Mouse (Mus musculus) embryonic facial prominence, embryonic 12.5 days (tissue): Measurements from ENCODE around the gene Pik3ap1. TPM values are rescaled to one million over a fixed set of nuclear protein-coding genes. Genes with fewer than 3 reads are reported as not detected.
A peak's percentile ranks its signal among the peaks of the same experiment; 100 is the strongest.
"Not testable (repeated sequence)": the region's sequence is repeated elsewhere in the genome, so short reads cannot be mapped to it uniquely, and the experiment has no call there.

Experiments used
- ATAC-seq: fragments of 200-750 bp; cut with Nextera tagmentation; 2 replicates; pipeline ENCODE4 v1.8.0; 2017; ENCODE audit not compliant: insufficient number of reproducible peaks, insufficient read depth, low FRiP score, low TSS enrichment
- H3K27ac ChIP-seq: fragments of 300-500 bp; sonication (generic); 2 replicates; pipeline ENCODE4 v1.5.1; 2016; ENCODE audit warnings: mild to moderate bottlenecking
- H3K27me3 ChIP-seq: fragments of 300-500 bp; sonication (generic); 2 replicates; pipeline ENCODE4 v1.6.1; 2016; ENCODE audit warnings: mild to moderate bottlenecking, moderate library complexity
- H3K36me3 ChIP-seq: fragments of 300-500 bp; sonication (generic); 2 replicates; pipeline ENCODE4 v1.6.1; 2016; ENCODE audit warnings: mild to moderate bottlenecking
- H3K4me1 ChIP-seq: fragments of 300-500 bp; sonication (generic); 2 replicates; pipeline ENCODE4 v1.6.1; 2016
- H3K4me2 ChIP-seq: fragments of 300-500 bp; sonication (generic); replicated peaks from 2 replicates; pipeline ENCODE4 v1.6.1; 2016; ENCODE audit warnings: mild to moderate bottlenecking, moderate library complexity
- H3K4me3 ChIP-seq: fragments of 300-500 bp; sonication (generic); 2 replicates; pipeline ENCODE4 v1.5.1; 2016; ENCODE audit warnings: mild to moderate bottlenecking
- H3K9ac ChIP-seq: fragments of 300-500 bp; sonication (generic); 2 replicates; pipeline ENCODE4 v1.6.1; 2016; ENCODE audit warnings: mild to moderate bottlenecking, moderate library complexity
- H3K9me3 ChIP-seq: fragments of 300-500 bp; sonication (generic); 2 replicates; pipeline ENCODE4 v1.6.1; 2016; ENCODE audit warnings: mild to moderate bottlenecking, moderate library complexity
- WGBS: fragments of 180-500 bp; shearing (Covaris S2); methylation state at CpG from one replicate; pipeline ENCODE4 v1.1.7; 2016; 5-methylcytosine and 5-hydroxymethylcytosine counted together
- polyA plus RNA-seq: library from polyadenylated mRNA; unstranded; fragments of >200 nt; fragmentation: Nextera tagmentation; extraction: Ambion mirVana; gene quantifications from 2 replicates; pipeline ENCODE4 v1.2.1, GENCODE M21; 2016

Gene Pik3ap1
- polyA plus RNA-seq = 2.9 and 3.8 TPM in 2 replicates

DNA sequence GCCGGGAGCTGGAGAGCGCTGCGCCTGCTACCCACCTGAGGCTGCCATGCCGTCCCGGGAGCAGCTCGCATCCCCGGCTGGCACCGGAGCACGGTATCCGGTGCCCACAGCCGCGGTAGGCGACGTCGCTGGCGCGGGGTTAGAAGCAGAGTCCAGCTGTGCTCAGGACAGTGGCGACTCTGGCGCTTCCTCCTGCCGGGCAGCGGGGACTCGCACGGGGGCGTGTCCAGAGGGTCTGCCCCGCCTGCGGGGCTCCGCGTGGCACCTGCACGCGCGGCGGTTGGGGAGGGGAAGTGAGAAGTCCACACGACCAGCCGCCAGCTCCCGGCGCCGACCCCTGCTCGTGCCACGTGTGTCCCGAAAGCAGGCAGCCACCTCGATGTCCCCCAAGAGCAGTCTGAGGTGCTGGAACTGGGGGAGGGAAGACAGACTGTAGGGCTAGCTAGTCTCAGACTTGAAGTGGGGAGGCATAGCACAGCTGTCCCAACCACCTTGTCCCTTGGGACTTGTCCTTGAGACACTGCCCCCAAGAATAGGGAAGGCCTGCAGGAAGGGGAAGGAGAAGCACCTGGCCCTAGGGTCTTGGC lies at the start of gene Pik3ap1:
Gene Pik3ap1, minus strand, starts transcription at position 181 of the 587 bp plus-strand sequence.
- under 1% methylated on average over 41 of the region's 41 CpGs for WGBS

DNA sequence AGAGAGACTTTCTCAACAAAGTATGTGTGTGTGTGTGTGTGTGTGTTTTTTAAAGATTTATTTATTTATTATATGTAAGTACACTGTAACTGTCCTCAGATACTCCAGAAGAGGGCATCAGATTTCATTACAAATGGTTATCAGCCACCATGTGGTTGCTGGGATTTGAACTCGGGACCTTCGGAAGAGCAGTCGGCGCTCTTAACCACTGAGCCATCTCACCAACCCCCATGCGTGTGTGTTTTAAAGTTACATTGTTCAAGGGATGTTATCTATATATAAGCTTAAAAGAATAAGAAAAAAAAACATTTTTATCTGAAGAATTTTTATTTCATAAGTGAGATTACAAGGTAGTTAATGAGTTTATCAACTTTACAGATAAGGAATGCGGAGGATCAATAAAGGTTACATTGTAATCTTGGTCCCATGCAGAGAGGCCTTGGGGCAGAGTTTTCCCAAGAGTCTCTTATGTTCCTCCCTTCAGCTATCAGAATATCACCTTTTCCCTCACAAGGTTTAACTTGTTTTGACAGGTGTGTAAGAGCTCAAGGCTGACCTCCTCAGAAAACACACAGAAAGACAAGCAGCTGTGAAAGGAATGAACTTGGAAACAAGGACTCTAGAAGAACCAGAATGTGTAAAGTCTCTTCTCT lies 46.7 kb upstream of the Pik3ap1 start:
- H3K9ac ChIP-seq, H3K9me3 ChIP-seq, H3K27me3 ChIP-seq, H3K36me3 ChIP-seq, H3K4me3 ChIP-seq, H3K27ac ChIP-seq, H3K4me1 ChIP-seq, ATAC-seq, H3K4me2 ChIP-seq: not testable (repeated sequence)
- no CpG with 5 or more reads among the region's 6 CpGs for WGBS

More for the DNA sequence above, at the start of gene Pik3ap1:
- H3K9me3 ChIP-seq = no peaks in the 10 kb centered on the region
- peaks cover 7% of the 10 kb centered on the region; the same call in 1 of the 2 replicates for H3K4me1 ChIP-seq
- H3K4me2 ChIP-seq = peak within 1 kb of the TSS; percentile 98
- H3K27ac ChIP-seq = no peak within 1 kb of the TSS
- H3K27me3 ChIP-seq = peaks cover 8% of the 10 kb centered on the region; the same call in 1 of the 2 replicates
- H3K9ac ChIP-seq = peak within 1 kb of the TSS; percentile 45
- no peak for ATAC-seq
- no peaks in the 10 kb centered on the region for H3K36me3 ChIP-seq
- peak within 1 kb of the TSS; percentile 53 for H3K4me3 ChIP-seq

DNA sequence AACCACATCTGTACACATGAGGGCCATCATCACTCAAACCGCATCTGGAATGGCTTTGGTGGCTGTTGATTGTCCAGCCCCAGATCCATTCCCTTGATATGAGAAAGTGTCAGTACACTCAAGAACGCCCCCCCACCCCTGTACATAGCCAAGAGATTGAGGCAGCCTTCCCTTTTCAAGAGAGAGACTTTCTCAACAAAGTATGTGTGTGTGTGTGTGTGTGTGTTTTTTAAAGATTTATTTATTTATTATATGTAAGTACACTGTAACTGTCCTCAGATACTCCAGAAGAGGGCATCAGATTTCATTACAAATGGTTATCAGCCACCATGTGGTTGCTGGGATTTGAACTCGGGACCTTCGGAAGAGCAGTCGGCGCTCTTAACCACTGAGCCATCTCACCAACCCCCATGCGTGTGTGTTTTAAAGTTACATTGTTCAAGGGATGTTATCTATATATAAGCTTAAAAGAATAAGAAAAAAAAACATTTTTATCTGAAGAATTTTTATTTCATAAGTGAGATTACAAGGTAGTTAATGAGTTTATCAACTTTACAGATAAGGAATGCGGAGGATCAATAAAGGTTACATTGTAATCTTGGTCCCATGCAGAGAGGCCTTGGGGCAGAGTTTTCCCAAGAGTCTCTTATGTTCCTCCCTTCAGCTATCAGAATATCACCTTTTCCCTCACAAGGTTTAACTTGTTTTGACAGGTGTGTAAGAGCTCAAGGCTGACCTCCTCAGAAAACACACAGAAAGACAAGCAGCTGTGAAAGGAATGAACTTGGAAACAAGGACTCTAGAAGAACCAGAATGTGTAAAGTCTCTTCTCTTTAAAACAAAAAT lies 41.2 kb upstream of the Pik3ap1 start:
- H3K4me2 ChIP-seq, H3K4me3 ChIP-seq, ATAC-seq, H3K27me3 ChIP-seq, H3K9ac ChIP-seq, H3K27ac ChIP-seq, H3K9me3 ChIP-seq, H3K36me3 ChIP-seq, H3K4me1 ChIP-seq: not testable (repeated sequence)
- no CpG with 5 or more reads among the region's 8 CpGs for WGBS

DNA sequence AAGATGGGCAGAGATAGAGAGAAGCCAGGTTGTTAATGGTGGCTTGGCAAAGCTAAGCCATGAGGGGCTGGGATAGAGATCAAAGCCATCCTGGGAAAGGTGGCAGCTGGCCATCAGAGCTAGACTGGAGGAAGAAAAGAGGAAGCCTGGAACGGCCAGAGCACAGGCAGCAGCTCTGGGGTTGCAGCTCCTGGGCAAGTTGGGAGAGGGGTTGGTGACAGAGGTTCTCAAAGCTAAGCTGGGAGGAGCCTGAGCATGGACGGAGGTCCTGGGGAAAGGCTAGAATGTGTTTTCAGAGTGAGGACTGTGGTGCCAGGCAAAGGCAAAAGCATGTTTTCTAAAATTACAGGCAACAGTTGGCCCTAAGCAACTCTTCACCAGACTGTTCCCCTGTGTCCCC lies 36.4 kb upstream of the Pik3ap1 start:
- no peaks in the 10 kb centered on the region for H3K4me1 ChIP-seq
- 58% methylated on average over 2 of the region's 2 CpGs for WGBS

DNA sequence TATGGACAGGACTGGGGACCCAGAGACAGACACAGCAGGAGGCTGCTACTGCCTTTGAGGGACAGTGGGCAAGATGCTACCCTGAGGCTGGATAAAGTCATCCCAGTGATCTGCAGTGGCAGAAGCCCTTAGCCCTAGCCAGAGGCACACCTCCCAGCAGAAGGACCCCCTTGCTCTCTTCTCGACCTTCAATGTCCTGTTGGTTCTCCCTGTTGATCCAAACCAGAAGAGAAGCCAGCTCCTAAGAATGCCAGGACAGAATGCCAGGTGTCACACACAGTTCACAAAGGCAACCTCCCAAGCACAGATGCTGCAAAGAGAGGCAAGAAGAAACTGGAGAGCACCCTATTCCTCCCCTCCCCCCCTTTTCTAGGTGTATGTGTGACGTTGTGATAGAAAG lies 33.9 kb upstream of the Pik3ap1 start:
- Histone ChIP-seq H3K9me3 (no peaks in the 10 kb centered on the region), H3K36me3 (no peaks in the 10 kb centered on the region), H3K4me1 (no peaks in the 10 kb centered on the region), H3K4me2 (no peak overlapping the region), H3K4me3 (no peak overlapping the region), H3K27me3 (no peaks in the 10 kb centered on the region), H3K9ac (no peak overlapping the region), H3K27ac (no peak overlapping the region)
- WGBS = 82% methylated on average over 2 of the region's 2 CpGs
- no peak for ATAC-seq

More for the DNA sequence above, 36.4 kb upstream of the Pik3ap1 start:
- Histone ChIP-seq H3K4me3 (no peak overlapping the region), H3K27me3 (no peaks in the 10 kb centered on the region), H3K36me3 (no peaks in the 10 kb centered on the region), H3K9me3 (no peaks in the 10 kb centered on the region), H3K4me2 (no peak overlapping the region), H3K27ac (no peak overlapping the region), H3K9ac (no peak overlapping the region)
- ATAC-seq = no peak

DNA sequence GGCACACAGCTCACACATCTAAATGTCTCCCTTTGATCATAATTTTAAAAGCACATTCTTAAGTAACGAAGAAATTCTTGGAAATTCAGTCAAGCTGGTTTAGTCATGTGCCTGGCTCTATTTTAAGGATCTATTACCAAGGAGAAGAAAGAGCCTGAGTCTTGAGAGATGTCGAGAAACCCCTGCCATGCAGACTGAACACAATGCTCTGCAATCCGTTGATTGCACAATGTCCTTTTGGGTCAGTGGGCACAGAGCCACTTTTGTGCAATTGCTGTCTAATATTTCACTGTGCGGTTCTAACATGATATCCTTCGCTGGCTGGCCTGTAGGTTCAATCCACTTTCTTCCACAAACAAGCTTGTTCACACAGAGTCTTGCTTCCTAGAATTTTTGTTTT lies 33.1 kb upstream of the Pik3ap1 start:
- Histone ChIP-seq H3K4me3 (no peak overlapping the region), H3K9ac (no peak overlapping the region), H3K27me3 (no peaks in the 10 kb centered on the region), H3K4me2 (no peak overlapping the region), H3K9me3 (no peaks in the 10 kb centered on the region), H3K4me1 (no peaks in the 10 kb centered on the region), H3K27ac (no peak overlapping the region), H3K36me3 (no peaks in the 10 kb centered on the region)
- no peak for ATAC-seq
- 62% methylated on average over 5 of the region's 5 CpGs for WGBS

DNA sequence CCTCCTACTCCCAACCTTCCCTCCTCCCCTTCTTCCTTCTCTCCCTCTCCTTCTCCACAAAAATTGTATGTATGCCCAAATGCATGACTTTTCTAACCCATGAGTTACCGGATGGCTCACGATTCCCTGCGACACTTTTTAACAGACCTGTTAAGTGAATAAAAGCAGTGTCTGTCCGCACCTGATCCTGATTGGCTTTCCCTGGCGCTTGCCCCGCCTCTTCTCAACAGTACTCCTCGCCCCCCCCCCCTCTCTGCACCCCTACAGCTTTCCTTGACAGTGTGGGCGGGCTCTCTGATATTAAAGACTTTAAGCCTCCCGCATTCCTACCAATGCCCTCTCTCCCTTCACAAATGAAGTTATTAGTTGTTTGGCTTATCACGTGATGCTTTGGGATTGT lies 31.3 kb upstream of the Pik3ap1 start:
- Histone ChIP-seq H3K4me3 (no peak overlapping the region), H3K27ac (no peak overlapping the region), H3K36me3 (no peaks in the 10 kb centered on the region), H3K27me3 (no peaks in the 10 kb centered on the region), H3K4me1 (no peaks in the 10 kb centered on the region), H3K4me2 (no peak overlapping the region), H3K9ac (no peak overlapping the region), H3K9me3 (0 out of 2 replicates have a peak, but pooled peaks cover 2% of the 10 kb centered on the region)
- WGBS = 36% methylated on average over 10 of the region's 10 CpGs
- no peak for ATAC-seq

DNA sequence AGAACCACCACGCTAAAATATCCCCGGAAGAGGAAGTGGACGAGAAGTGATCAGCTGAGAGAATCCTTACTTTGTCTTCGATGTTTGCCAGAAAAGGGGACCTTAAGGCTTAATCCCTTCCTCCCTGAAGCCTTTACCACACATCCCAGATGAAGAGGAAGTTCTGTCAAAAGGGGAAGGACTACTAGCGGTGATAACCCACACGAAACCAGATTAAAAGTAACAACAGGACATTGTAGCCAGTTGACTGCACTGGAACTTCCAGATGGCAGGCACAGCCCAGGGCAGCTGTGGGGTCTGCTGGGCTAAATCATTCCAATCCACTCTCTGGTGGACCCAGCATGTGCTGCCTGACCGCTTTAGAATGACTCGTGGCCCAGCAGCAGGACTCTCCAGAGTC lies 17.7 kb upstream of the Pik3ap1 start:
- no peaks in the 10 kb centered on the region for H3K4me1 ChIP-seq
- no peak for ATAC-seq
- no peaks in the 10 kb centered on the region for H3K36me3 ChIP-seq
- WGBS = 74% methylated on average over 8 of the region's 8 CpGs
- H3K27me3 ChIP-seq = no peaks in the 10 kb centered on the region
- 0 out of 2 replicates have a peak, but pooled peaks cover 3% of the 10 kb centered on the region for H3K9me3 ChIP-seq
- no peak overlapping the region for H3K4me2 ChIP-seq
- H3K4me3 ChIP-seq = no peak overlapping the region
- H3K9ac ChIP-seq = no peak overlapping the region
- no peak overlapping the region for H3K27ac ChIP-seq

DNA sequence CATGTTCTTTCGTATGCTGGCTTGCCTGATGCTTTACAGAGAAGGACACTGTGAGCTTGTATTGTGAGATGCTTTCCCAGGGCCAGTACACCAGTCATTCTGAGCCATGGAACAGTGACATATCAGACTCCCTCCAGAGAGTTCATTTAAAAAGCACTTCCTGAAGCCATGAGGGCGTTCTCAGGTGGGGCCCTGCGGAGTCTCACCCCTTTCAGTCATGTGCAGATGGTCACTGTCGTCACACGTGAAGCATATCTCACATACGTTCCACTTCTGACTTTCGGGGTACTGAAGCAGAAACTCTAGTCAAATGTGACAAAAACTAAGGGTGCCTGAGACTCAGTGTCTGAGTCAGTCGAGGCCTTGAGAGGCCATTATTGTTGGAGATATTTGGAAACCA lies 6.0 kb upstream of the Pik3ap1 start:
- WGBS = 86% methylated on average over 8 of the region's 8 CpGs
- no peak for ATAC-seq
- no peaks in the 10 kb centered on the region for H3K36me3 ChIP-seq

DNA sequence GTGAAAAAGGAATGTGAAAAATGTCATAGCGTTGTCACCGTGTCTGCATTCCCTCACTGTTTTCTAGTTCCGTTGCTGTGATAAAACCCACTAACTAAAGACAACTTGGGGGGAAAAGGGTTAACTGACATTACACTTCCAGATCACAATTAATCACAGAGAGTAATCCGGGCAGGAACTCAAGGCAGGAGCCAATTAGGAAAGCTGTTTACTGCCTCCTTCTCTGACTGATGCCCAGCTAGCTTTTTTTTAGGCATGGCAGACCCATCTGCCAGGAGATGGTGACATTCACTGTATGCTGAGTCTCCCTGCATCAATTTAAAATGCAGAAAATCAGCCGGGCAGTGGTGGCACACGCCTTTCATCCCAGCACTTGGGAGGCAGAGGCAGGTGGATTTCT lies 4.4 kb upstream of the Pik3ap1 start:
- Histone ChIP-seq H3K9ac (no peak overlapping the region), H3K27ac (no peak overlapping the region), H3K9me3 (no peaks in the 10 kb centered on the region), H3K27me3 (peaks cover 8% of the 10 kb centered on the region; the same call in 1 of the 2 replicates), H3K4me3 (no peak overlapping the region), H3K4me1 (peaks cover 7% of the 10 kb centered on the region; the same call in 1 of the 2 replicates), H3K4me2 (no peak overlapping the region), H3K36me3 (no peaks in the 10 kb centered on the region)
- no peak for ATAC-seq
- 55% methylated on average over 6 of the region's 6 CpGs for WGBS

More for the DNA sequence above, 6.0 kb upstream of the Pik3ap1 start:
- Histone ChIP-seq H3K4me1 (no peaks in the 10 kb centered on the region), H3K27me3 (no peaks in the 10 kb centered on the region), H3K9ac (no peak overlapping the region), H3K4me3 (no peak overlapping the region), H3K27ac (no peak overlapping the region), H3K9me3 (no peaks in the 10 kb centered on the region), H3K4me2 (no peak overlapping the region)

DNA sequence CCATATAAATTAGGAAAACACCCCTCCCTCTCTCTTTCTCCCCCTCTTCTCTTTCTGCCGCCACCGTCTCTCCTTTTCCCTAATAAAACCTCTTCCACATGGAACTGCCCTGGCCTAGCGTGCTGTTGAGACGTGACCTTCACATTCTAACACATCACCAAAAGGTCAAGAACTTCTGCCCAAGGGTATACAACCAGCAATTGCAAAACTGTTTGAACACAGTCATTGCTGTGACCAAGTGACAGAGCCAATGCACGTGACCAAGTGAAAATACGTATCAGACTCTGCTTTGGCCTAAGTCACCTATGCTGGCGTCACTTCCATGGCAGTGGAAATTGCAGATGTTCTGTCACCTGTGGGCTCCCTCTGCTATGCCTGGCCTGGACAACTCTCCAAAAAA lies 3.3 kb upstream of the Pik3ap1 start:
- H3K27ac ChIP-seq = no peak overlapping the region
- no peak overlapping the region for H3K4me3 ChIP-seq
- H3K9ac ChIP-seq = no peak overlapping the region
- H3K4me2 ChIP-seq = no peak overlapping the region
- no peaks in the 10 kb centered on the region for H3K36me3 ChIP-seq
- no peaks in the 10 kb centered on the region for H3K9me3 ChIP-seq
- H3K4me1 ChIP-seq = peaks cover 7% of the 10 kb centered on the region; the same call in 1 of the 2 replicates
- WGBS = 80% methylated on average over 7 of the region's 7 CpGs
- ATAC-seq = no peak
- H3K27me3 ChIP-seq = peaks cover 8% of the 10 kb centered on the region; the same call in 1 of the 2 replicates
